Mouse (Mus musculus) cerebellum, adult 9-10 months (tissue): ENCODE data around the gene Tle2.

Experiments
- DNase-seq: peaks from one replicate; pipeline ENCODE4 v3.0.0; 2022

Tle2 gene

DNA sequence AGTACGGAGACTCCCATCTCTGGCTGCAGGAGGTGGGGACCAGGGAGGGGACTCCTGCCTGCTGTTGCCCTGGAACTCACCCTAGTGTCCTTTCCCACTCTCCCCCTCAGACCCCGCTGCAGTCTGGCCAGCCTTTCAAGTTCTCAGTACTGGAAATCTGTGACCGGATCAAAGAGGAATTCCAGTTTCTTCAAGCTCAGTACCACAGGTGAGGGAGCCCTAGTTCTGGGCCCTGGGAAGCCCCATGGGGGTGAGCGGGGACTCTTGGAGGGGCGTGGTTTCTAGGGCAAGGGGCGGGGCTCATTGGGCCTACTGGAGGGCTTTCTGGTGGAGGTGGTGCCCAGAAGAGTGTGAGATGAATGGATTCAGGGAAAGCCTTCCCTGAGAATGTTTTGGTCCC, 1.3 kb downstream of the Tle2 start:
- DNase-seq = peak; percentile 80

- DNase-seq = peak; percentile 80
These were observed 5.6 kb downstream of the Tle2 start for GRCm38 (mm10) chr10:81579967-81580366.

DNA sequence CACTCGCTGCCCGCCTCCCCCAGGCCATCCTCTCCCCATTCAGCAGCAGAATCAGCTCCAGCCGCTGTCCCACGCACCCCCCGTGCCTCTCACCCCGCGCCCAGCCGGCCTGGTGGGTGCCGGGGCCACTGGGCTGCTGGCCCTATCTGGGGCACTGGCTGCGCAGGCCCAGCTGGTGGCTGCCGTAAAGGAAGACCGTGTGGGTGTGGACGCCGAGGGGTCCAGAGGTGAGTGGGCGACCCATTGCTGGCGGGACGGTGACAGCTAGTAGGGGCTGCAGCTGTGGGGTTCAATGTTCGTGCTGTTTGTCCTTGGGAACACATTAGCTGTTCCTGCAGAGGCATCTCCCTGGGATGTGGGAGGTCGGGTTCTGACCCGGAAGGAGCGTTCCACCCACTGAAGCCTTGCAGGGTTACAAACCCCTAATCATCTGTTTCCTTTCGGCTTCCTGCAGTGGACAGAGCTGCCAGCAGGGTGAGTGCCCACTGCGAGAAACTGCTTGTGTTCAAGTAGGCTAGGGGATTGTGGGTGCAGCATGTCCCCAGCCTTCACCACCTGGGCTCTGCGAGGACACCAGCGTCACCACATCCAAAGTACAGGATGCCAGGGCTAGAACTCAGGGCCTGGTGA, 6.2 kb downstream of the Tle2 start:
- DNase-seq = no peak

GRCm38 (mm10) chr10:81583347-81583746, 9.0 kb downstream of the Tle2 start:
- no peak for DNase-seq

DNA sequence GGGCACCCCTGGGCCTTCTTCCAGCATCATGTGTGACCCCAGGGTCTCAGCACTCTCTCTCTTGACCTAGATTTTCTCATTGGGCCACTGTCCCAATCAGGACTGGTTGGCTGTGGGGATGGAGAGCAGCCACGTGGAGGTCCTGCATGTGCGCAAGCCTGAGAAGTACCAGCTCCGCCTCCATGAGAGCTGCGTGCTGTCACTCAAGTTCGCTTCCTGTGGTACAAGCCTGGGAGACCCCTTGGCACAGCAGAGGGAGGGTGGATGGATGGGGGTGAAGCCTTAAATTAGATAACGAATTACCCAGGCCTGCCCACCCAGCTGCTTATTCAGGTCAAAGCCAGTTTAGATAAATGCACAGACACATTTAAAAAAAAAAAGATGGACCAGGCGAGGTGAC, 14.4 kb downstream of the Tle2 start:
- DNase-seq = no peak

- DNase-seq = peak; percentile 50
These were observed 17.5 kb downstream of the Tle2 start for GRCm38 (mm10) chr10:81591846-81592245.

DNA sequence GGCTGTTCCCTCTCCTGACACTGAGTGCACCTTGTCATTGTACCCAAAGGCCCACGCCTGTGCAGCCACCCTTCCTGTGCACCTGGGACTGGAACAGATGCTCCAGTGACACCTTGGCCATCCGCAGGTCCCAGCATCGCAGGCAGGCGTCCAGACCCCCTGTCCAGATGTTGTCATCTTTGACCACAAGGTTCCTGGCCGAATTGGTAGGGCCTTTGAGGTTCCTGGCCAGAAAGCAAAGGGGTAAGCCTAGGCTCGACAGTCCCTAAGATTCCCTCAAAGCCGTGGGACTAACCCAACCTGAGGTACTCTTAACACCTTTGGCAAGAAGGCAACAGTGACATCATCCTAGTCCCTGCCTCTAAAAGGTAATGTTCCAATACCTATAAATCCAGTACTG, 18.3 kb downstream of the Tle2 start:
- peak; percentile 55 for DNase-seq

GRCm38 (mm10) chr10:81593223-81593622, 18.9 kb downstream of the Tle2 start:
- DNase-seq = peak; percentile 47

- peak; percentile 80 for DNase-seq
These were observed 19.6 kb downstream of the Tle2 start for GRCm38 (mm10) chr10:81593935-81594334.

DNA sequence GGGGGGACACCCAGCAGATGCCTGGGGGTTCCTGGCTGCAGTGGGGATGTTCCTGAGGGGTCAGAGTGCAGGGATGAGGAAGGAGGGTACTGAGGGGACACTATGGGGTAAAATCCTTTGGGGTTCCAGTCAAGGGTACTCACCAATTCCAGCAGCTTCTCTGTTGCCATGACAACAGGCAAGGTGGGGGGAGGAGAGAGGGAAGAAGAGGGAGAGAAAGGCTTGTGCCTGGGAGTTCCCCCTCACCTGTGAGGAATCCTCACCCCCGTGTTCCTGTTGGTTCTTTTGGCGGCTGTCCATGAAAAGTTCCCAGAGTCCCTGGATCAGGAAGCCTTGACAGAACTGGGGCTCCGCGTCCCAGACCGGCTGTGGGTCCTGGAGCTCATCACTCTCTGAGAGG, 21.2 kb downstream of the Tle2 start:
- peak; percentile 61 for DNase-seq

DNA sequence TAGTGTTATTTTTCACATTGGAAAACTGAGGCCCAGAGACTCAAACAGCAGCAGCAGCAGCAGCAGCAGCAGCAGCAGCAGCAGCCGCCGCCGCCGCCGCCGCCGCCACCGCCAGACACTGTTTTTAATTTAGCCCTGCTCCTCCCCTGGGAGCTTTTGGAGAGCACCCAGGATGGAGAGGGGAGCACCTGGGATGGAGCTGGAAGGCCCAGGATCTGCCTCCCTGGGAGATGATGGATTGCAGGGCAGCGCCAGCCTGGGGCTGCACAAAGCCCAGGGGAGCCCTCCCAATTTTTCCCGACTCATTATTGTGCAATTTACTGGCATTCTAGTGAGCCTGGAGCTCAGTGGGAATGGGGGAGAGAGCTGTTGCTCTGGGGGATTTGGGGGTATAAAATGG, 22.2 kb downstream of the Tle2 start:
- DNase-seq = no peak

GRCm38 (mm10) chr10:81597137-81597950, 23.0 kb downstream of the Tle2 start:
- DNase-seq = no peak

DNA sequence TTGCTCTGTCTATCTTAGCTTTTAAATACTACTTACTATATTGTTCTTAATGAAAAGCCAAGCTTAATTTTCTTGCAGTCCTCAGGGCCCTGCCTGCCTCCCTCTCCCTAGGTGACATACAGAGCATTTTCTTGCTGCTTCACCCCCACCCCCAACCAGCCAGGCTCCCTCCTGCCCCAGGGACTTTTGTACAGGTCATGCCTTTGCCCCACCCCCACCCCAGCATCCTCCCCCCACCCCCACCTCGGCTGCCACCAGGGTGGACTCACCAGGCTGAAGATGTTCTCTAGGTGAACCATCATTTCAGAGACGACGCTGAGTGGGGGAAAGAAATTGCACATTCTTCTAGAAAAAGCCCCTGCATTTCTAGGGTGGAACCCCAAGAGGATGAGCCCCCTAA, 24.0 kb downstream of the Tle2 start:
- DNase-seq = no peak

DNA sequence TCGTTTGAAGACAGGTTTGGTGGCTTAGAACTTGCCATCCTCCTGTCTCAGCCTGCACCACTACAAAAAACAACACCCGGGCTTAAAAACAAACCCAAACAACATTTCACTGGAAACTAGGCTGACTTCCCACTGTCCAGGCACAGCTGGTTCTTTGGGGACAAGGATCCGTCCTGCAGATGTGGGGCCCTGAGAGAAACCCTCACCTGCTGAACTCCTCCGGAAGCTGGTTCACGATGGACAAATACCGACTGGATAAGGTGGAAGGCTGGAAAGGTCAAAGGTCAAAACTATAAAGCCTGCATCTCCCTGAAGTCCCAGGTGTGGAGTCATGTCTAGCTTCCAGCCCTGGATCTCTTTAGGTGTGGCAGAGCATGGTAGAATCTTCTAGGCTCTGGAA, 24.5 kb downstream of the Tle2 start:
- no peak for DNase-seq

GRCm38 (mm10) chr10:81599630-81600029, 25.3 kb downstream of the Tle2 start:
- DNase-seq = peak; percentile 56

DNA sequence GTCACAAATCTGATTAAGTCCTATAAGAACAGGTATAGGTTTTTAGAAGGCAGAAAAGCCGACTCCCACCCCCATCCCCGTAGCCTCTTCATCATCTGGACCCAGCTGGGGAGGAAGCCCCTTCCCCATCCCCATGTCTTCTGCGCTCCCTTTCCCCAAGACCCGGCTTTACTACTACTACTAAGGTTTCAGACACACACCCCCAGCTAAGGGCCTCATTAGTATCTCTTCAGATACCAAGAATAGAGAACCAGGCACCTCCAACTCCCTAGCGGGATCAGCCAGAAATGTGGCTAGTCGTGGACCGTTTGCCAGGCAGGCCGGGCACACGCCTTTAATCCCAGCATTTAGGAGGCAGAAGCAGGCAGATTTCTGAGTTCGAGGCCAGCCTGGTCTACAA, 25.7 kb downstream of the Tle2 start:
- DNase-seq = no peak

- DNase-seq = peak; percentile 96
These were observed 26.4 kb downstream of the Tle2 start, which contains the start of gene Tle6 for GRCm38 (mm10) chr10:81600738-81601203. Gene Tle6, minus strand, starts transcription at chr10:81601073.

GRCm38 (mm10) chr10:81601396-81601905, 27.1 kb downstream of the Tle2 start:
- no peak for DNase-seq

GRCm38 (mm10) chr10:81602741-81603151, 28.4 kb downstream of the Tle2 start:
- peak; percentile 85 for DNase-seq

DNA sequence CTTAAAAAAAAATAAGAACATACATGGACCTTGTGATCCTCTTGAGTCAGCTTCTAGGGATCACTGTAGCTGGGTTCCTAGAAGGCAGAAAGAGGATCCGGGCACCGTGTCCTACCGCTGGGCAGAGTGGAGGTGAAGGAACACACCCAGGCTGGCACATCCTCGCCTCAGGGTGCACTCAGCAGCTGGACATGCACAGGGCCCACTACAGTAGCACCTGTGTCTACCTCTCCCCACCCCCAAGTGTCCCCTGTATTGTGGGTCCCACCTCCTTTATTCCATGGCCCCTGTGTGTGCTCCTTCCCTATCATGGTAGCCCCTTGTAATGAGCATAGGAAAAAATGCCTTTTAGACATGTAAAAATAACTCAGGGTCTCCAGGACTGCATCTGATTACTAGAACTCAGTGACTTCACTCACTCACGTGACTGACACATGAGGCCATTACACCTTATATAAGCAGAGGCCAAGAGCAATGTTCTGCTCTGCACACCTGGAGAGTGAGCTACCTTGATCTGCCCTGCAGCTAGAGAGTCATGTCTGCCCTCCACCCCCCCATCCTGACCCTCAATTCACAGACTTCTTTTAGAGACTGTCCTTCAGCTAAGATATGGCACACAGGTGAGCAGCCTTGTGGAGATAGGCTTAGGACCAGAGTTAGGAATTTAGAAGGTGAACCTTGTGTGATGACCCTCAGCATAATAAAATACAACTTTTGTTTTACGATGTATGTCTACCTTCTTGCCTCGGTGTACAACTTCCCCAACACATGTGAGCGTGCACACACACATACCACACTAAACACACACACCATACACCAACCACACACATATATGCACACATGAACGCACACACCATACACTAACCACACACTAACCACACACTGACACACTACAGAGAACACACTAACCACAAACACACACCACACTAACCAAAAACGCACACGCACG, 29.9 kb downstream of the Tle2 start:
- peak; percentile 75 for DNase-seq

DNA sequence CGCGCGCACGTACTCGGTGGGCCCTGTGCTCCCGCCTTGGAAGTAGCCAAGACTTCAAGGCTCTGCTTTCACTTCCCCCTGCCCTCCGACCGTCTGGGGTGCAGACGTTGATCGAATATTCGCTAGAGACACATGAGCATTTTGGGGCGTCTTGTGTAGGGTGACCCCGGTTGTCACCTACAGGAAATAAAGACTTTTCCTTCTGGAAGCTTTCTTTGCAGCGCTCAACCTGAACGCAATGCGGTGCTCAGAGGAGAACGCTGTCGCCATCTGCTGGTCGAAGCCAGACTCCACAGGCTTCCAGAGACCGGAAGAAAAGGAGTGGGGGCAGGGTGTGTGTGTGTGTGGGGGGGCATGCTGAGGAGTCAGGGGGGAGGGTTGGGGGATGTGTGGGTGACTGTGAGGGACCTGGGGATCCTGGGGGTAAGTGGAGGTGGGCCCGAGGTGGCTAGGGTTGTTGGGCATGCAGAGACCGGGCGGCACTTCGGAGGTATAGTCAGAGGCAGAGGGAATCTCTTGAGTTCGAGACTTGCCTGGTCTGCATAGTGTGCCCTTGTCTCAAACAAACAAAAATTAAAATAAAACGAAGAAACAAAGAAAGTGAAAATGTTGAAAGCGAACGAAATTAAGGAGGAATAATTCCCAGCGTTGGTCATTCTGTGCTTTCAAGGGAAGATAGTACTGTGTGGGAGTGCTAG, 30.8 kb downstream of the Tle2 start:
- DNase-seq = peak; percentile 90

- no peak for DNase-seq
These were observed 31.3 kb downstream of the Tle2 start for GRCm38 (mm10) chr10:81605666-81605973.
